Mouse (Mus musculus): ENCODE results near the gene B3galt4. TPM values are rescaled to one million over a fixed set of nuclear protein-coding genes. Genes with fewer than 3 reads are reported as not detected.
"Not testable (repeated sequence)": the region's sequence is repeated elsewhere in the genome, so short reads cannot be mapped to it uniquely, and the experiment has no call there.

The B3galt4 gene
- polyA plus RNA-seq, 1 experiment from 2014 or later = 3.8 TPM

DNA sequence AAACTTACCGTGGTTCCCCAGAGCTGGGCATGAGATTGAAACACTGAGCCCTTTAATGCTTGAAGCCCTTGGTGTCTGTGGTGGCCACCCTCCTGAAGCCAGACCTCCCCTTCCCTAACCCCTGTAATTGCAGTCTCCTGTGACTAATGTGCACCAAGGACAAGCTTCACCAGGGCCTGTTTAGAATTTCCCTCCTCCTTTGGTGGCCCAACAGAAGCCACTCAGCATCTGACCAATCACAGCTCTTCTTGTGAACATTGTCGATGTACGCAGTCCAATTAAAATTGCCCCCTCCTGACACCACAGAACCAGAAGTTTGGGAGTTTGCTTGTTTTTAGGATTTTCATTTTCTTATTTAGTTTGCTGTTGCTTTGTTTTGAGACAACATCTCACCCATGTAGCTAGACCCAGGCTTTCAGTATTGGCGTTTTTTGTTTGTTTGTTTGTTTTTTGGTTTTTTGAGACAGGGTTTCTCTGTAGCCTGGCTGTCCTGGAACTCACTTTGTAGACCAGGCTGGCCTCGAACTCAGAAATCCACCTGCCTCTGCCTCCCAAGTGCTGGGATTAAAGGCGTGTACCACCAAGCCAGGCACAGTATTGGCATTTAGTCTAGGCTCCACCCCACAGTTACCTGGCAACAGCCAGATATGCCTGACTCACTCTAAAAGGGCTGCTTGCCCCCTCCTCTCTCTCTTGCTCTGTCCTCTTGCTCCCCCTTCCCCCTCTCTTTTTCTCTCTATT, 47.2 kb downstream of the B3galt4 start:
- not testable (repeated sequence) for ATAC-seq (ENCODE audit: insufficient number of reproducible peaks, insufficient read depth, low FRiP score, low read depth); H3K4me1 ChIP-seq (ENCODE audit: control insufficient read depth in 2 of 2, insufficient read depth in 2 of 2, low read length in 2 of 2); H3K4me3 ChIP-seq (ENCODE audit: control insufficient read depth in 1 of 2, insufficient read depth in 1 of 2, low read depth in 1 of 2, low read length in 2 of 2); H3K27ac ChIP-seq (replicated peaks in 1 of 2; ENCODE audit: control insufficient read depth in 1 of 2, insufficient read depth in 1 of 2, low read depth in 2 of 2, low read length in 2 of 2); H3K9me3 ChIP-seq (ENCODE audit: control insufficient read depth, low read length); H3K36me3 ChIP-seq (ENCODE audit: control insufficient read depth, insufficient read depth, low read length); H3K4me2 ChIP-seq (ENCODE audit: low read length); H3K27me3 ChIP-seq (ENCODE audit: control insufficient read depth, insufficient read depth, low read length); H3K9ac ChIP-seq (ENCODE audit: low read length)
- WGBS = 72% methylated on average over 6 of the region's 6 CpGs

DNA sequence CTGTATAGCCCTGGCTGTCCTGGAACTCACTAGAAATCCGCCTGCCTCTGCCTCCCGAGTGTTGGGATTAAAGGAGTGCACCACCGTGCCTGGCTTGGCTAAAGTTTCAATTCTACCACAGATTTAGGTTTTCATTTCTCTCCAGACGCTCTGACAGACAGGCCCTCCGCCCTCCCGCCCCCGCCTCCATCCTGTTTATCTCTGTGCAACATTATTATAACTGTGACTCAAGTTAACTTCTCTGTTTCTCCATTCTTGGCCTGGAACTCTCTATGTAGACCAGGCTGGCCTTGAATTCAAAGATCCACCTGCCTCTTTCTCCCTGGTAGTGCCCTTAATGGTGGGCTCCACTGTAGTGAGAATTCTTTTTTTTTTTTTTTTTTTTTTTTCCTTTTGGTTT, 48.8 kb downstream of the B3galt4 start:
- H3K4me1 ChIP-seq (ENCODE audit: control insufficient read depth in 2 of 2, insufficient read depth in 2 of 2, low read length in 2 of 2) = no peaks in the 10 kb centered on the region; a peak in 1 of 4 replicates
- H3K4me2 ChIP-seq (ENCODE audit: low read length) = no peak overlapping the region
- no peak overlapping the region for H3K27ac ChIP-seq (replicated peaks in 1 of 2; ENCODE audit: control insufficient read depth in 1 of 2, insufficient read depth in 1 of 2, low read depth in 2 of 2, low read length in 2 of 2)
- H3K36me3 ChIP-seq (ENCODE audit: control insufficient read depth, insufficient read depth, low read length) = no peaks in the 10 kb centered on the region
- 83% methylated on average over 7 of the region's 7 CpGs for WGBS
- ATAC-seq (ENCODE audit: insufficient number of reproducible peaks, insufficient read depth, low FRiP score, low read depth) = no peak
- no peaks in the 10 kb centered on the region for H3K27me3 ChIP-seq (ENCODE audit: control insufficient read depth, insufficient read depth, low read length)
- no peak overlapping the region for H3K9ac ChIP-seq (ENCODE audit: low read length)
- no peaks in the 10 kb centered on the region for H3K9me3 ChIP-seq (ENCODE audit: control insufficient read depth, low read length)
- H3K4me3 ChIP-seq (ENCODE audit: control insufficient read depth in 1 of 2, insufficient read depth in 1 of 2, low read depth in 1 of 2, low read length in 2 of 2) = no peak overlapping the region

DNA sequence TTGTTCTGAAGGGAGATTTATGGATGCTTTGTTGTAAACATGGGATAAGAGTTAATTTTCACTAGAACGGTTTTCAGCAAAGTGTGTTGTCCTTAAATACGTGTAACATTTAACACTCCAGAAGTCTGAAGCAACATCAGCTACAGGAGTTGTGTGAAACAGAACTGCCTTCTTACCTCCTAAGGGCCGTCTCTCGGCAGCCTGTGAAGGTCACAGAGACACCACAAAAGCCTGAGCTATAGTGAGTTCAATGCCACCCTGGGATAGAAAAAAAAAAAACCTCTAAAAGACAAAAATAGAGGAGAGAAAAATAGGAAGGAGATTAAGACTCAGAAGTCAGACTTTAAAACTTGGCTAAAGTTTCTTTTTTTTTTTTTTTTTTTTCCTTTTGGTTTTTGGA, 49.2 kb downstream of the B3galt4 start:
- Histone ChIP-seq H3K36me3 (ENCODE audit: control insufficient read depth, insufficient read depth, low read length) (no peaks in the 10 kb centered on the region), H3K4me2 (ENCODE audit: low read length) (no peak overlapping the region), H3K9ac (ENCODE audit: low read length) (no peak overlapping the region), H3K27me3 (ENCODE audit: control insufficient read depth, insufficient read depth, low read length) (no peaks in the 10 kb centered on the region), H3K27ac (replicated peaks in 1 of 2; ENCODE audit: control insufficient read depth in 1 of 2, insufficient read depth in 1 of 2, low read depth in 2 of 2, low read length in 2 of 2) (peak overlapping the region in 1 of 2 experiments; percentile 50; a peak in 1 of 4 replicates), H3K4me1 (ENCODE audit: control insufficient read depth in 2 of 2, insufficient read depth in 2 of 2, low read length in 2 of 2) (no peaks in the 10 kb centered on the region; a peak in 1 of 4 replicates), H3K4me3 (ENCODE audit: control insufficient read depth in 1 of 2, insufficient read depth in 1 of 2, low read depth in 1 of 2, low read length in 2 of 2) (no peak overlapping the region), H3K9me3 (ENCODE audit: control insufficient read depth, low read length) (no peaks in the 10 kb centered on the region)
- WGBS = 41% methylated on average over 4 of the region's 4 CpGs
- no peak for ATAC-seq (ENCODE audit: insufficient number of reproducible peaks, insufficient read depth, low FRiP score, low read depth)

DNA sequence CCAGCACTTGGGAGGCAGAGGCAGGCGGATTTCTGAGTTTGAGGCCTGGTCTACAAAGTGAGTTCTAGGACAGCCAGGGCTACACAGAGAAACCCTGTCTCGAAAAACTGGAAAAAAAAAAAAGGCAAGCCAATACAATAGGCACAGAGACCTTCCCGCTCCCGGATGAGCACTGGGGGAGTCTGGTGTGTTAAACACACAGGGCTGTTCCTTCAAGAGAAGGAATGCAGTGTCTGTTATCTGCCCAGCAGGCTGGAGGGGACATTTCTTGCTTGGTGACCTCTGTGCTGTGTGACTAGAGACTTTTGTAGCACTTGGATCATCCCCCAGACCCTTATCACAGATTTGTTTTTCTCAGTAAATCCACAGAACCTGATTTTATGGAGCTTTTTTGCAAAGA, 49.6 kb downstream of the B3galt4 start:
- no peak overlapping the region for H3K4me3 ChIP-seq (ENCODE audit: control insufficient read depth in 1 of 2, insufficient read depth in 1 of 2, low read depth in 1 of 2, low read length in 2 of 2)
- no peaks in the 10 kb centered on the region for H3K27me3 ChIP-seq (ENCODE audit: control insufficient read depth, insufficient read depth, low read length)
- ATAC-seq (ENCODE audit: insufficient number of reproducible peaks, insufficient read depth, low FRiP score, low read depth) = peak; percentile 63; the same call in 1 of the 2 replicates
- no peaks in the 10 kb centered on the region for H3K36me3 ChIP-seq (ENCODE audit: control insufficient read depth, insufficient read depth, low read length)
- H3K27ac ChIP-seq (replicated peaks in 1 of 2; ENCODE audit: control insufficient read depth in 1 of 2, insufficient read depth in 1 of 2, low read depth in 2 of 2, low read length in 2 of 2) = peak overlapping the region in 1 of 2 experiments; percentile 50; a peak in 1 of 4 replicates
- no peak overlapping the region for H3K4me2 ChIP-seq (ENCODE audit: low read length)
- WGBS = 42% methylated on average over 4 of the region's 4 CpGs
- no peak overlapping the region for H3K9ac ChIP-seq (ENCODE audit: low read length)
- H3K9me3 ChIP-seq (ENCODE audit: control insufficient read depth, low read length) = no peaks in the 10 kb centered on the region
- no peaks in the 10 kb centered on the region; a peak in 1 of 4 replicates for H3K4me1 ChIP-seq (ENCODE audit: control insufficient read depth in 2 of 2, insufficient read depth in 2 of 2, low read length in 2 of 2)

DNA sequence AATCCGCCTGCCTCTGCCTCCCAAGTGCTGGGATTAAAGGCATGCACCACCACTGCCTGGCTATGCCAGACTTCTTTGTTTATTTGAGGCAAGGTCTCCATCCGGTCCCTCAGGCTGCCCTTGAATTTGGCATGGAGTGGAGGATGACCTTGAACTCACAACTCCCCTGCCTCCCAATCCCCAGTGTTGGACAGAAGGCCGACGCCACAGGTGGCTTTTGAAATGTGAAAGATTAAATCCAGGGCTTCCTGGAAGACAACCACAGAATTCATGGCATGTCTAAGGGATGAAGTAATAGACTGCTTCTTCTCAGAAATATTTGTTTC, 50.3 kb downstream of the B3galt4 start:
- no peaks in the 10 kb centered on the region for H3K36me3 ChIP-seq (ENCODE audit: control insufficient read depth, insufficient read depth, low read length)
- no peak overlapping the region for H3K4me3 ChIP-seq (ENCODE audit: control insufficient read depth in 1 of 2, insufficient read depth in 1 of 2, low read depth in 1 of 2, low read length in 2 of 2)
- no peak overlapping the region for H3K27ac ChIP-seq (replicated peaks in 1 of 2; ENCODE audit: control insufficient read depth in 1 of 2, insufficient read depth in 1 of 2, low read depth in 2 of 2, low read length in 2 of 2)
- no peaks in the 10 kb centered on the region for H3K9me3 ChIP-seq (ENCODE audit: control insufficient read depth, low read length)
- ATAC-seq (ENCODE audit: insufficient number of reproducible peaks, insufficient read depth, low FRiP score, low read depth) = no peak
- H3K27me3 ChIP-seq (ENCODE audit: control insufficient read depth, insufficient read depth, low read length) = no peaks in the 10 kb centered on the region
- H3K9ac ChIP-seq (ENCODE audit: low read length) = no peak overlapping the region
- no peaks in the 10 kb centered on the region; a peak in 1 of 4 replicates for H3K4me1 ChIP-seq (ENCODE audit: control insufficient read depth in 2 of 2, insufficient read depth in 2 of 2, low read length in 2 of 2)
- no peak overlapping the region for H3K4me2 ChIP-seq (ENCODE audit: low read length)
- WGBS = 70% methylated on average over 4 of the region's 4 CpGs

DNA sequence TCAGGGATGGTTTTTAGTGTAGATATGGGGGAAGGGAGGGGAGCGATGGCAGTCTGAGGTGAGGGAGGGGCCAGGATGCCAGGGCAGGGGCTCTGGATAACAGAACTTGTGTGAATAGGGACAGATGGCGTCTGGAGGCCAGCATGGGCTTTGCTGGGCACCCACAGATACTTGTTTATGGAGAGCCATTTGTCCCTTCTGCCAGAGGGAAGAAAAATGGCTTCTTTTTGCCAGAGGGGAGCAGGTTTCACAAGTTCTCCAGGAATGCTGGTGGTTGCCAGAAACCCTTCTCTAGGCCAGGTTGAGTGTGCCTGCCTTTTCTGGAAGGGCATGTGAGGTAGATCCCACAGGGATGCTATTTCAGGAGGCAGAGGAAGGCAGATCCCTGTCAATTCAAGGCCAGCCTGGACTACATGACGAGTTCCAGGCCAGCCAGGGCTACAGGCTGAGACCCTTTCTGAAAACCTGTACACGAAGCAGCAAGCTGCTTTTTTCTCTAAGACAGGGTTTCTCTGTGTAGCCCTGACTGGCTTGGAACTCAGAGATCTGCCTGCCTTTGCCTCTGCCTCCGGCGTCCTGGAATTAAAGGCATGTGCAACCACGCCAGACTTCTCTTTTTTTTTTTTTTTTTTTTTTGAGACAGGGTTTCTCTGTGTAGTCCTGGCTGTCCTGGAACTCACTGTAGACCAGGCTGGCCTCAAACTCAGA, 50.9 kb downstream of the B3galt4 start:
- H3K9ac ChIP-seq (ENCODE audit: low read length) = no peak overlapping the region
- H3K27me3 ChIP-seq (ENCODE audit: control insufficient read depth, insufficient read depth, low read length) = no peaks in the 10 kb centered on the region
- no peak overlapping the region for H3K27ac ChIP-seq (replicated peaks in 1 of 2; ENCODE audit: control insufficient read depth in 1 of 2, insufficient read depth in 1 of 2, low read depth in 2 of 2, low read length in 2 of 2)
- H3K36me3 ChIP-seq (ENCODE audit: control insufficient read depth, insufficient read depth, low read length) = no peaks in the 10 kb centered on the region
- no peak overlapping the region for H3K4me2 ChIP-seq (ENCODE audit: low read length)
- no peaks in the 10 kb centered on the region; a peak in 1 of 4 replicates for H3K4me1 ChIP-seq (ENCODE audit: control insufficient read depth in 2 of 2, insufficient read depth in 2 of 2, low read length in 2 of 2)
- H3K9me3 ChIP-seq (ENCODE audit: control insufficient read depth, low read length) = no peaks in the 10 kb centered on the region
- no peak overlapping the region for H3K4me3 ChIP-seq (ENCODE audit: control insufficient read depth in 1 of 2, insufficient read depth in 1 of 2, low read depth in 1 of 2, low read length in 2 of 2)
- no peak for ATAC-seq (ENCODE audit: insufficient number of reproducible peaks, insufficient read depth, low FRiP score, low read depth)
- WGBS = 44% methylated on average over 7 of the region's 7 CpGs
